Mouse (Mus musculus): ENCODE results near the gene Polh. TPM values are rescaled to one million over a fixed set of nuclear protein-coding genes. Genes with fewer than 3 reads are reported as not detected.

Polh gene
- polyA plus RNA-seq, 1 experiment from 2014 or later = 11.5 TPM

DNA sequence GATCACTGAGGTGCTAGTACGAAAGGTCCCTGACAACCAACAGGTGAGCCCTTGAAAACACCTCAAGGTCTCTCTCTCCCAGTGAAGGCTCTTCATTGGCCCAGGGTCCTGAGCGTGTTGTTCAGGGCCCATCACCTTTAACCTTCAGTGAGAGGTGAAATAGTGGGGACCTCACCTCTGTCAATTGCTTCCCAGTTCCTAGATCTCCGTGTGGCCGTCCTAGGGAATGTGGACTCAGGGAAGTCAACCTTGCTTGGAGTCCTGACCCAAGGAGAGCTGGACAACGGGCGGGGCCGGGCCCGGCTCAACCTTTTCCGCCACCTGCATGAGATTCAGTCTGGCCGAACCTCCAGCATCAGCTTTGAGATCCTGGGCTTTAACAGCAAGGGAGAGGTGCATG lies 37.7 kb downstream of the Polh start:
- peaks cover 15% of the 10 kb centered on the region for H3K4me1 ChIP-seq
- H3K27ac ChIP-seq = no peak overlapping the region
- H3K4me3 ChIP-seq = no peak overlapping the region
- H3K36me3 ChIP-seq = peaks cover 75% of the 10 kb centered on the region
- no peaks in the 10 kb centered on the region for H3K9me3 ChIP-seq (replicated peaks)
- whole genome bisulfite sequencing = 94% methylated on average over 10 of the region's 10 CpGs
- DNase-seq (ENCODE audit: low spot score) = no peak
- no peaks in the 10 kb centered on the region for H3K27me3 ChIP-seq (ENCODE audit: low read depth, poor library complexity, severe bottlenecking)

DNA sequence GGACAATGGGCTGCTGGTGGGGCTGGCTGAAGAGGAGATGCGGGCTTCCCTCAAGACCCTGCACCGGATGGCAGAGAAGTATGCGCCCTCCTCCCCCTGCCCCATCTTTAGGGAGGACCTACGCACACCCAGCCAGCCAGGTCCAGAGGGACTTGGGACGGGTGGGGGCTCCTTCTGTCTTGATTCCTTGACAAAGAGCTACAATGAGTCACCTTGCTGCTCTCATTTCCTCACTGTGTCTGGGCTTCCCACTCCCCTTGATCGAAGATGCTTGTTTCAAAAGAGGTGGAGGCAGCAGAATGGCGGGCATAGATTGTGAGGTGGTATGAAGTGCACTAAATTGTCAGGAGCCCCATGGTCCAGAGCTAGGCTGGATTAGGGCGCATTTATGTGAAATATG lies 38.1 kb downstream of the Polh start:
- Histone ChIP-seq H3K27me3 (ENCODE audit: low read depth, poor library complexity, severe bottlenecking) (no peaks in the 10 kb centered on the region), H3K36me3 (peaks cover 70% of the 10 kb centered on the region), H3K9me3 (replicated peaks) (no peaks in the 10 kb centered on the region), H3K27ac (no peak overlapping the region), H3K4me3 (no peak overlapping the region), H3K4me1 (peaks cover 19% of the 10 kb centered on the region)
- 96% methylated on average over 8 of the region's 8 CpGs for WGBS
- no peak for DNase-seq (ENCODE audit: low spot score)

DNA sequence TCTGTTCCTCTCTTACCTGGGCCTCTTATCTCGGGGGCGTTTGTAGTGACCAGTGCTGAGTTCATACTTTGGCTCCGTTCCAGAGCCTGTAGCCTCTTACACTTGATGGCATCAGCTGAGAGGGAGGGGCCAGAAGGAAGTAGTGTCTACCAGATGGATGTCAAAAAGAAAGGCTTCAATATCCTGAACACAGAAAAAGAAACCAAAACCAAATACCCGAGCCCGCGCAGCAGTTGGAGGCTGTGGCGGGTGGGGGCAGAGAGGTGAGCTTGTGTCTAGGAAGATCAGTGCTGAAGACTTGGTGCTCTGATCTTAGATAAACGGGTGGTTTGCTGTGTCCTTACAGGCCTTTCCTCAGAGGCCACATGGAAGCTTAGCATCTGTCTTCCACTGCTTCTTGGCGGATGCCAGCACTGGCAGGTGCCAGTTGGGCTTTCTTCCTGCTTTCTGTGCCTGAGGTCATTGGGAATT lies 39.5 kb downstream of the Polh start:
- 92% methylated on average over 9 of the region's 9 CpGs for WGBS
- H3K36me3 ChIP-seq = peaks cover 57% of the 10 kb centered on the region
- no peak for DNase-seq (ENCODE audit: low spot score)
- H3K9me3 ChIP-seq (replicated peaks) = no peaks in the 10 kb centered on the region
- no peak overlapping the region for H3K27ac ChIP-seq
- H3K4me3 ChIP-seq = no peak overlapping the region
- peaks cover 19% of the 10 kb centered on the region for H3K4me1 ChIP-seq
- H3K27me3 ChIP-seq (ENCODE audit: low read depth, poor library complexity, severe bottlenecking) = no peaks in the 10 kb centered on the region

DNA sequence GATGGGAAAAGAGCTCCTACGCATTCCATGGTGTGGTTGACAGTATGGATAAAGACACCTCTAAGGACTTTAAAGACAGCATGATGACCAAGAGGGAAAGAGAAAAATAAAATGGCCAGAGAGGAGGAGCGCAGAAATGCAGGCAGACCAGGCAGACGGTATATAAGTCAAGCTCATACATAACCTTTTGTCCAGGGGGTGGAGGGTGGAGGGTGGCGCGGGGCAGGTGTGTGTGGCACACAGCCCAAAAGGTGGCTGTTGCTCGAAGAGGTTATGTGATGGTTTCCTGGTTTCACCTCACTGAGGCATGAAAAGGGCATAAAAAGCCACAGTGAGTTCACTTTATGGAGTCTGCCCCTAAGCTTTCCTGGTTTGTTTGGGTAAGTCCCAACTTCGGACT lies 39.9 kb downstream of the Polh start:
- 93% methylated on average over 7 of the region's 7 CpGs for WGBS
- H3K4me3 ChIP-seq = no peak overlapping the region
- no peak for DNase-seq (ENCODE audit: low spot score)
- peaks cover 19% of the 10 kb centered on the region for H3K4me1 ChIP-seq
- no peak overlapping the region for H3K27ac ChIP-seq
- no peaks in the 10 kb centered on the region for H3K9me3 ChIP-seq (replicated peaks)
- H3K27me3 ChIP-seq (ENCODE audit: low read depth, poor library complexity, severe bottlenecking) = no peaks in the 10 kb centered on the region
- peaks cover 52% of the 10 kb centered on the region for H3K36me3 ChIP-seq

DNA sequence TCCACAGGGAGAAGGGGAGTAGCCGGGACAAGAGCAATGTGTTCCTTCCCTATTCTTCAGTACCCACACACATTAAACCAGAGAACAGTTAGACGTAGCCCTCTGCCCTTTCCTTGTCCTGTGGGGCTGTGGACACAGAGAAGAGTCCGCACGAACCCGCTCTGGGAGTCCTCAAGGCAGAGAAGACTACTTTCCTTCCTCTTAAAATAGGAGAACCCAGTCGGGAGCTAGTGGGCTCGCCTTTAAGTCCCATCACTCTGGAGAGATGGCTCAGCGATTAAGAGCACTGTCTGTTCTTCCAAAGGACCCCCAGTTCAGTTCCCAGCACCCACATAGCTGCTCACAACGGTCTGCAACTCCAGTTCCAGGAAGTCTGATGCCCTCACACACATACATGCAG lies 40.7 kb downstream of the Polh start:
- peaks cover 19% of the 10 kb centered on the region for H3K4me1 ChIP-seq
- peaks cover 44% of the 10 kb centered on the region for H3K36me3 ChIP-seq
- no peaks in the 10 kb centered on the region for H3K27me3 ChIP-seq (ENCODE audit: low read depth, poor library complexity, severe bottlenecking)
- no peaks in the 10 kb centered on the region for H3K9me3 ChIP-seq (replicated peaks)
- H3K27ac ChIP-seq = peak overlapping the region; percentile 92
- WGBS = 51% methylated on average over 9 of the region's 9 CpGs
- DNase-seq (ENCODE audit: low spot score) = no peak
- peak overlapping the region; percentile 90 for H3K4me3 ChIP-seq

DNA sequence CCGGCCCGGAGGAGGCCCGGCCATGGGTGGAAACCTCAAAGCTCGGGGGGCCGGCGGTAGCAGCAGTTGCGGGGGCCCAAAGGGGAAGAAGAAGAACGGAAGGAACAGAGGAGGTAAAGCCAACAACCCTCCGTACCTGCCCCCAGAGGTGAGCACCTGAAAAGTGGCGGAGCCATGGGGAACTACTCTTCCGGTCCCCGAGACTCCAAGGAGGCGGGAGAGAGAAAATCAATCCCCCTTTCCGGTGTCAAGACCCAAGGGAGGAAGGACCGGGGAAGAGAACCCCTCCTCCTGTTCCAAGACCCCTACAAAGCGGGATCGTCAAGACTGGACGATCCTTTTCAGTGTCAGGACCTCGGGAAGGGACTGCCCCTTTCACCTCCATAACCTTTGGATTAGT lies 41.3 kb downstream of the Polh start:
- Histone ChIP-seq H3K36me3 (peaks cover 39% of the 10 kb centered on the region), H3K27ac (peak overlapping the region; percentile 92), H3K27me3 (ENCODE audit: low read depth, poor library complexity, severe bottlenecking) (no peaks in the 10 kb centered on the region), H3K9me3 (replicated peaks) (no peaks in the 10 kb centered on the region), H3K4me3 (peak overlapping the region; percentile 90), H3K4me1 (peaks cover 19% of the 10 kb centered on the region)
- WGBS = 2% methylated on average over 19 of the region's 19 CpGs
- DNase-seq (ENCODE audit: low spot score) = no peak

DNA sequence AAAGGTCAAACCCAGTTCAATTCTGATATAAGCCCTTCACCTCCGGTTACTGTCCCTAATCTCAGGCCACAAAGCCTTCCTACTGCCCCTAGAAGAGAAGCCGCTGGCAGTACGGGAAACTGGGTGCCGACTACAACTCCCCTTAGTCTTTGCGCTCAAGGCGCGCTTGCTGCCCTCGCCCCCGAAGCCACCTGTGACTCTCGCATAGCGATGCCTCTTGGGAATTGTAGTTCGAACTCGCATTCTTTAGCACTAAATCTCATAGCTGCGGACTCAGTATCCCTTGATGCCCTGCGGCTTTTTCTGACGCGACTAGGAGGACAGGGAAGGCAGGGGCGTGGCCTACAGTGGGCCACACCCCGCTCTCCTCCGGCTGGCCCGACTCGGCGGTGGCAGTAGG lies 41.8 kb downstream of the Polh start, which contains the start of gene Gtpbp2:
Gtpbp2 (plus strand) TSS at position 347 of the 400 bp plus-strand sequence.
- Histone ChIP-seq H3K36me3 (peaks cover 34% of the 10 kb centered on the region), H3K4me3 (peak within 1 kb of the TSS; percentile 90), H3K27me3 (ENCODE audit: low read depth, poor library complexity, severe bottlenecking) (no peaks in the 10 kb centered on the region), H3K27ac (peak within 1 kb of the TSS; percentile 92), H3K4me1 (peaks cover 19% of the 10 kb centered on the region), H3K9me3 (replicated peaks) (no peaks in the 10 kb centered on the region)
- WGBS = 0% methylated on average over 23 of the region's 23 CpGs
- peak; percentile 94 for DNase-seq (ENCODE audit: low spot score)

DNA sequence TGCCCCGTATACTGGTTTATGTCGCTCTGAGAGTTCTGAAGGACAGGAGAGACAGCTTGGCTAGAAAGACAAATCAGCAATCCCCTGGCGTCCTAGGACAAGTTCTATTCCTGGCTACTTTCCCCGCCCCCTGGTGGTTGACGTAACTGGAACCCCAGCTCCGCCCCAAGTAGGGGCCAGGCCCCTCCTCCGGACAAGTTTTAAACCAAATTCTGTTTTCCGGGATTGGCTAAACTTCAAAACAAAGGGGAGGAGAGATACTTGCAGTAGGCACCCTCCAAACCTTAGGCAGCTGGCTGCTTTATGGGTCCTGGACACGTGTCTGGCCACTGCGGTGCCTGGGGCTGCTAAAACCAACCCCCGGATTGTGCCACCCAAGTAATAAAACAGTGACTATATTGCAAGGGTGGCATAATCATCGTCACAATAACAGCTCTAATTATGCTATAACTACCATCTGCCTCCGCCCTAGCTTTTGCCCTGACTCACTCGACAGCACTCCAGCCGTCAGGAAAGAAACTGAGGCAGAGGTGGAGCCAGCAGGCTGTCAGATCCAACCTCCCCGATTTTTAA lies 42.3 kb downstream of the Polh start:
- peak; percentile 88 for DNase-seq (ENCODE audit: low spot score)
- under 1% methylated on average over 16 of the region's 16 CpGs for WGBS
- H3K36me3 ChIP-seq = peaks cover 29% of the 10 kb centered on the region
- no peaks in the 10 kb centered on the region for H3K9me3 ChIP-seq (replicated peaks)
- peak overlapping the region; percentile 90 for H3K4me3 ChIP-seq
- H3K27me3 ChIP-seq (ENCODE audit: low read depth, poor library complexity, severe bottlenecking) = no peaks in the 10 kb centered on the region
- peaks cover 19% of the 10 kb centered on the region for H3K4me1 ChIP-seq
- H3K27ac ChIP-seq = peak overlapping the region; percentile 92

DNA sequence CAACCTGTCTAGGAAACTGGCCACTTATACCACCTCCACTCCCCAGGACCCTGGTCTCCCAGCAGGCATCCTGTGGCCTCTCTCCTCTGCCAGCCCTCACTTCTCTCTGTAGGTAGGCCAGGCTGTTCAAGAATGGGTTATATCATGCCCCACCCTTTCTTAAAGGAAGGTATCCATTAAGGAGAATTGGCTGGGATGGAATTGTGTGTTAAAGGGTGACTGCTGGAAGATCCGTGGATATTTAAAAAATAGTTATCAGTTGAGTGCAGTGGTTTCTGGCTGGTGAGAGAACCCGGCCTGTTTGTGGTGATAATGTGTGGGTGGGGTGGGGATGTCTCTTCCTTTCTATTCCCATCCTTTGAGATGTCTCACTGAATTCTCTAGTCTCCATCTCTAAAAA lies 43.2 kb downstream of the Polh start:
- H3K27me3 ChIP-seq (ENCODE audit: low read depth, poor library complexity, severe bottlenecking) = no peaks in the 10 kb centered on the region
- H3K4me1 ChIP-seq = peaks cover 19% of the 10 kb centered on the region
- no peak for DNase-seq (ENCODE audit: low spot score)
- no peak overlapping the region; the same call in 1 of the 2 replicates for H3K27ac ChIP-seq
- 65% methylated on average over 2 of the region's 2 CpGs for WGBS
- peak overlapping the region; percentile 90 for H3K4me3 ChIP-seq
- H3K9me3 ChIP-seq (replicated peaks) = no peaks in the 10 kb centered on the region
- H3K36me3 ChIP-seq = peaks cover 19% of the 10 kb centered on the region

DNA sequence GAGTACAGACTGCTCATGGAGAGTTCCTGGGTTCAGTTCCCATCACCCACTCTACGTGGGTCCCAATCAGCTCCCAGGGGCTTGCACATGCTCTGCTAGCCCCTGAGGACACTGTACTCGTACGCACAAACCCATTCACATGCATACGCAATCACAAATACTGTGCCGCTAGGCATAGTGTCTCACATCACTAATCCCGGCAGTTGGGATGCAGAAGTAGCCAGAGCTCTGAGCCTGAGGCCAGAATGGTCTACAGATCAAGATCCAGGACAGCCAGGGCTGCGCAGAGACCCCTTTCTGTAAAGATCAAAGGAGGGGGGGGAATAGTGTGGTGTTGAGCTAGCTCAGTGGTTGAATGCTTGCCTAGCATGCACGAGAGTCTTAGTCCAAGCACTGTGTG lies 45.3 kb downstream of the Polh start:
- 88% methylated on average over 8 of the region's 8 CpGs for WGBS
- Histone ChIP-seq H3K27ac (no peak overlapping the region), H3K4me1 (peaks cover 23% of the 10 kb centered on the region), H3K4me3 (no peak overlapping the region), H3K9me3 (replicated peaks) (no peaks in the 10 kb centered on the region), H3K36me3 (no peaks in the 10 kb centered on the region), H3K27me3 (ENCODE audit: low read depth, poor library complexity, severe bottlenecking) (no peaks in the 10 kb centered on the region)
- DNase-seq (ENCODE audit: low spot score) = no peak

DNA sequence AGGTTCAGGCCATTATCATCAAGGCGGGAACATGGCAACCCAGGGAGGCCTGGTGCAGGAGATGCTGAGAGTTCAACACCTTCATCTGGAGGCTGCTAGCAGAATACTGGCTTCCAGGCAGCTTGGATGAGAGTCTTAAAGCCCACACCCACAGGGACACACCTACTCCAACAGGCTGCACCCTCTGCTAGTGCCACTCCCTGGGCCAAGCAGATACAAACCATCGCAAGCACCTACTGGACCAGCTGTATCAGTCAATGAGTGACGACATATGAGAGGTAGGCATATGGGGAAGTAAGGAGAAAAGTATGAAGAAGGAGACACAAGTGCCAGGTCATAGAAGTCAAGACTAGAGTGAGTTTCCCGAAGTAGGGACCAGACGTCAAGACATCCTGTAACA lies 45.8 kb downstream of the Polh start:
- Histone ChIP-seq H3K27me3 (ENCODE audit: low read depth, poor library complexity, severe bottlenecking) (no peaks in the 10 kb centered on the region), H3K4me3 (no peak overlapping the region), H3K4me1 (peaks cover 19% of the 10 kb centered on the region), H3K36me3 (peaks cover 2% of the 10 kb centered on the region), H3K9me3 (replicated peaks) (no peaks in the 10 kb centered on the region), H3K27ac (no peak overlapping the region)
- 86% methylated on average over 5 of the region's 5 CpGs for WGBS
- DNase-seq (ENCODE audit: low spot score) = no peak

DNA sequence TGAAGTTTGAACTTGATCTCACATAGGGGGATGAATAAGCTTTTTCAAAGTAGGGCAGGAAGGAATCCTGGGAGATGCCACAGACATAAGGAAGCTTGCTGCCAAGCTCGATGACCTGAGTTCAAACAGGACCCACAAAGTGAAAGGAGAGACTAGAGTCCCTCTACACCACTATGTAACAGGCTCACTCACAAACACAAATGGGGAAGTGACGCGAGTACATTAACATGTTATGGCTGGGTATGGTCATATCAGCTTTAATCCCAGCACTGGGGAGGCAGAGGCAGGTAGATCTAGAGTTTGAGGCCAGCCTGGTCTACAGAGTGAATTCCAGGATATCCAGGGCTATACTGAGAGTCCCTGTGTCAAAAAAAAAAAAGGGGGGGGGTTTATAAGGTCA lies 48.1 kb downstream of the Polh start:
- H3K27ac ChIP-seq = no peak overlapping the region
- no peak for DNase-seq (ENCODE audit: low spot score)
- H3K27me3 ChIP-seq (ENCODE audit: low read depth, poor library complexity, severe bottlenecking) = no peaks in the 10 kb centered on the region
- WGBS = 97% methylated on average over 3 of the region's 3 CpGs
- H3K4me3 ChIP-seq = no peak overlapping the region
- peaks cover 10% of the 10 kb centered on the region for H3K4me1 ChIP-seq
- peaks cover 12% of the 10 kb centered on the region for H3K36me3 ChIP-seq
- no peaks in the 10 kb centered on the region for H3K9me3 ChIP-seq (replicated peaks)

DNA sequence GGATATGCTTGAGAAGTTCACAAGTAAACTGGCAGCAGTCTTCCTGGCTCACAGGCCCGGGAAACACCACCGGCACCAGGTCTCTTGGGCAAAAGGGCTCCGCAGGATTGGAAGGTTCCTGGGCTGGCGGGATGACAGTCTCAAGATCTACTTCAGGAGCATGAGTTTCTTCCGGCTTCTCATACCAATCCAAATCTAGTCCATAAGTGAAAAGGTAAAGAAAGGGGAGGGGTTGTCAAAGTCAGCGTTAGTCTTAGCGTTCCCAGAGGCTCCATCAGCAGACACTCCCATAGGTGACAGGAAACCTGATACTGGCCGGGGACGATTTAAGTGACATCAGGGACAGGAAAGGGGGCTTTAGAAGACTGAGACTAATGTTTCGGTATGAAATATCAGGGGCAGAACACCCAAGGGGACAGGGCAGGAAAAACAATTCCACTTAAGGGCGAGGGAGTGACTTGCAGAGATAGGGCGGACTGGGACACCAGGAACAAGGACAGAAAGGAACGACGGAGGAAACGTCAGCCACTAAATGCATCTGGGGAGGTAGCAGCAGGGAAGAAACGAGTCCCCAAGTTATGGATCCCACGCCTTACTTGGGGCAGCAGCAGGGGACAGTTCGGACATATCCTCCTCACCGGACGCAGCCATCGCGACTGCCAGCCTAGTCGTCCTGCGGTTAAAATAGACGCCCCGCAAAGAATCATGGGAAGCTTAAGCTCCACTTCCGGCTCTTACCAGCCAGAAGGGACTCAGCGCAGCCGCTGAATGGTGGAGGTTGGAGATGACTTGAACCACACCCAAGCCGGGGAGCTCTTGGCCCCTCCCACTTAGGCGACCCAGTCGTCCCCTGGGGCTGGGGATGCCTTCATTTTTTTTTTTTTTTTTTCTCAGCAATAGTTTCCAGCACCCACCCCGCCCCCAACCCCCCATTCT lies 49.3 kb downstream of the Polh start, which contains the start of gene Mad2l1bp:
Mad2l1bp (minus strand) TSS at position 707 of the 936 bp plus-strand sequence.
- no peaks in the 10 kb centered on the region for H3K9me3 ChIP-seq (replicated peaks)
- peak within 1 kb of the TSS; percentile 88 for H3K27ac ChIP-seq
- peaks cover 24% of the 10 kb centered on the region for H3K36me3 ChIP-seq
- WGBS = 9% methylated on average over 33 of the region's 33 CpGs
- peaks cover 10% of the 10 kb centered on the region for H3K4me1 ChIP-seq
- H3K27me3 ChIP-seq (ENCODE audit: low read depth, poor library complexity, severe bottlenecking) = no peaks in the 10 kb centered on the region
- H3K4me3 ChIP-seq = peak within 1 kb of the TSS; percentile 75
- DNase-seq (ENCODE audit: low spot score) = peak; percentile 81
